Mouse (Mus musculus): Measurements from ENCODE around the gene Sat2. TPM values are rescaled to one million over a fixed set of nuclear protein-coding genes. Genes with fewer than 3 reads are reported as not detected.

Gene Sat2
- polyA plus RNA-seq, 1 experiment from 2014 or later, result 13.0 TPM

DNA sequence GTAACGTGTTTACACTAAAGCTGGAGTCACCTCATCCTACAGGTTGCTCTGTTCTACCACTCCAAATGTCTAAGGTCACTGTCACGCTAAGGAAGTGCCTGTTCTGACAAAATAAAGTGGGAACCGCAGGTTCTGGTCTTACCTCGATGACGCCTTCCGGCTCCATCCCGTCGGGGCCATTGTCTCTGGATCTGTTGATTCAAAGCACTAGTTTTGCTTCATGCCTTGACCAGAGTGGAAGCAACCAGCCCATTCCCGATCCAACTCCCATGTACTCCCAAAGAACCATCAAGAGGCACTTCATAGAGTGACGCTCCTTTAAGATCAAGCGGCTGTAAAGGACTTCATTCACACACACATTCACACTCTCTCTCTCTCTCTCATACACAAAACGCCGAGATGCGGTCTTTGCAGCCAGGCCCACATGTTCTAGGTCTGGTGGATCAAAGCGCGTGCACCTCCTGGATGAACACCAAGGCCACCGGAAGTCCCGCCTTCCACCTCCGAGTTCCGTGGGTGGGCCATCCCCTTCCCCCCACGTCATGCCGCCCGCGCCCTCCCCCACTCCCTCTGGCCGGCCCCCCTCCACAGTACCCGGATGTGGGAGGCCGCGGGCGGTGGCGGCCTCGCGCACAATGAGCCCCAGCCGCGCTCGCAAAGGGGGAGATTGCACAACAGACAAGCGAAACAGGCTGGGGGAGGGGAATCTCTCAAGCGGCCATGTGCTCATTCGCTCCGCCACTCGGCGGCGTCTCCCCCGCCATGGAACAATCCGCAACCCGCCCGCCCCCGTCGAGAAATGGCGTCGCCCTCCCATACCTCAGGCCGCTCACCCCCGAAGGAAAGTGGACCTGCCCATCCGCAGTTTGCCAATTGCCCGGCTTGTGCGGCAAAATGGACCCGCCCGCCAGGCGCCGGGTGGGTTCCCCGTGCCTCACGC lies 49.2 kb downstream of the Sat2 start:
- peak overlapping the region; percentile 100 for H3K4me3 ChIP-seq (ENCODE audit: low read length)
- H3K27ac ChIP-seq (ENCODE audit: low read length), result peak overlapping the region; percentile 98
- no peaks in the 10 kb centered on the region for H3K9me3 ChIP-seq (replicated peaks; ENCODE audit: control insufficient read depth, low read length)
- under 1% methylated on average over 51 of the region's 61 CpGs for WGBS
- H3K4me1 ChIP-seq (ENCODE audit: control insufficient read depth, insufficient read depth, low read length), result peaks cover 23% of the 10 kb centered on the region
- H3K4me2 ChIP-seq (ENCODE audit: low read depth, low read length), result peak overlapping the region; percentile 97
- peak overlapping the region; percentile 100 for H3K9ac ChIP-seq (ENCODE audit: low read length)
- H3K27me3 ChIP-seq (ENCODE audit: control insufficient read depth, insufficient read depth, low read length), result no peaks in the 10 kb centered on the region
- peak; percentile 71 for ATAC-seq (replicated peaks; ENCODE audit: extremely low read depth, insufficient read depth, low FRiP score)
- peaks cover 61% of the 10 kb centered on the region for H3K36me3 ChIP-seq (ENCODE audit: control insufficient read depth, insufficient read depth)

GRCm38 (mm10) chr11:69671726-69672124 lies 49.9 kb downstream of the Sat2 start:
- WGBS, result under 1% methylated on average over 43 of the region's 43 CpGs

GRCm38 (mm10) chr11:69672211-69672706 lies 50.4 kb downstream of the Sat2 start, which contains the start of gene Eif4a1:
Gene Eif4a1, minus strand, starts transcription at chr11:69672423.
- Histone ChIP-seq H3K4me1 (ENCODE audit: control insufficient read depth, insufficient read depth, low read length) (peaks cover 23% of the 10 kb centered on the region), H3K9ac (ENCODE audit: low read length) (peak within 1 kb of the TSS; percentile 100), H3K27ac (ENCODE audit: low read length) (peak within 1 kb of the TSS; percentile 98), H3K27me3 (ENCODE audit: control insufficient read depth, insufficient read depth, low read length) (no peaks in the 10 kb centered on the region), H3K4me2 (ENCODE audit: low read depth, low read length) (peak within 1 kb of the TSS; percentile 97), H3K36me3 (ENCODE audit: control insufficient read depth, insufficient read depth) (peaks cover 65% of the 10 kb centered on the region), H3K4me3 (ENCODE audit: low read length) (peak within 1 kb of the TSS; percentile 100), H3K9me3 (replicated peaks; ENCODE audit: control insufficient read depth, low read length) (no peaks in the 10 kb centered on the region)
- under 1% methylated on average over 36 of the region's 36 CpGs for WGBS
- peak; percentile 98 for ATAC-seq (replicated peaks; ENCODE audit: extremely low read depth, insufficient read depth, low FRiP score)

More at GRCm38 (mm10) chr11:69671726-69672124, 49.9 kb downstream of the Sat2 start:
- Histone ChIP-seq H3K4me1 (ENCODE audit: control insufficient read depth, insufficient read depth, low read length) (peaks cover 23% of the 10 kb centered on the region), H3K4me2 (ENCODE audit: low read depth, low read length) (peak overlapping the region; percentile 97), H3K9me3 (replicated peaks; ENCODE audit: control insufficient read depth, low read length) (no peaks in the 10 kb centered on the region), H3K4me3 (ENCODE audit: low read length) (peak overlapping the region; percentile 100), H3K27me3 (ENCODE audit: control insufficient read depth, insufficient read depth, low read length) (no peaks in the 10 kb centered on the region), H3K27ac (ENCODE audit: low read length) (peak overlapping the region; percentile 98), H3K9ac (ENCODE audit: low read length) (peak overlapping the region; percentile 100), H3K36me3 (ENCODE audit: control insufficient read depth, insufficient read depth) (peaks cover 61% of the 10 kb centered on the region)
- ATAC-seq (replicated peaks; ENCODE audit: extremely low read depth, insufficient read depth, low FRiP score), result 0 out of 2 replicates have a peak, but pooled peaks have one; percentile 2

MicroRNAs encoded within 50 kb of the gene (microRNA counts, 519-probe panel; counts per million panel counts)
- not detected for microRNA mmu-miR-1934
- microRNA mmu-miR-467f, result 1,993 counts per million, percentile 22 among the panel's probes with 10 or more counts

Small RNA genes within 50 kb of the gene (microRNA-seq; reads per million reads assigned to microRNA genes)
- gene Mir1934 (4.7 reads per million, percentile 18 among the genes with 10 or more reads in this experiment), gene Mir467f (not detected)

Other genes with a start within 250 kb of the Sat2 start
- 134 and 135 TPM in 2 replicates for gene Naa38, start 226.5 kb upstream of the Sat2 start, polyA plus RNA-seq (2015; fragmentation: Nextera tagmentation; extraction: Ambion mirVana)
- gene Cyb5d1, start 226.4 kb upstream of the Sat2 start, polyA plus RNA-seq (2015; fragmentation: Nextera tagmentation; extraction: Ambion mirVana), result 25.4 and 27.6 TPM in 2 replicates
- gene Tmem88, start 223.8 kb upstream of the Sat2 start, polyA plus RNA-seq (2015; fragmentation: Nextera tagmentation; extraction: Ambion mirVana), result 39.6 and 45.2 TPM in 2 replicates
- gene Kdm6b, start 208.3 kb upstream of the Sat2 start, polyA plus RNA-seq (2015; fragmentation: Nextera tagmentation; extraction: Ambion mirVana), result 17.3 and 18.2 TPM in 2 replicates
- gene Dnah2, start 72.9 kb upstream of the Sat2 start, polyA plus RNA-seq (2015; fragmentation: Nextera tagmentation; extraction: Ambion mirVana), result 0.17 and 0.62 TPM in 2 replicates
- 49.9 and 57.0 TPM in 2 replicates for gene Efnb3, start 61.8 kb upstream of the Sat2 start, polyA plus RNA-seq (2015; fragmentation: Nextera tagmentation; extraction: Ambion mirVana)
- gene Wrap53, start 41.8 kb upstream of the Sat2 start, polyA plus RNA-seq (2015; fragmentation: Nextera tagmentation; extraction: Ambion mirVana), result 15.1 and 16.5 TPM in 2 replicates
- gene Trp53, start 41.7 kb upstream of the Sat2 start, polyA plus RNA-seq (2015; fragmentation: Nextera tagmentation; extraction: Ambion mirVana), result 79.1 and 87.0 TPM in 2 replicates
- gene Atp1b2, start 16.1 kb upstream of the Sat2 start, polyA plus RNA-seq (2015; fragmentation: Nextera tagmentation; extraction: Ambion mirVana), result 22.3 and 25.6 TPM in 2 replicates
- 0.20 TPM in 1 of 2 replicates, not detected in the other for gene Shbg, start 4.1 kb upstream of the Sat2 start, polyA plus RNA-seq (2015; fragmentation: Nextera tagmentation; extraction: Ambion mirVana)
- gene Fxr2, start 11.0 kb downstream of the Sat2 start, polyA plus RNA-seq (2015; fragmentation: Nextera tagmentation; extraction: Ambion mirVana), result 22.1 and 25.4 TPM in 2 replicates
- not detected in 2 replicates for gene Sox15, start 33.3 kb downstream of the Sat2 start, polyA plus RNA-seq (2015; fragmentation: Nextera tagmentation; extraction: Ambion mirVana)
- gene Mpdu1, start 40.6 kb downstream of the Sat2 start, polyA plus RNA-seq (2015; fragmentation: Nextera tagmentation; extraction: Ambion mirVana), result 40.1 and 44.0 TPM in 2 replicates
- 10.0 and 12.3 TPM in 2 replicates for gene Cd68, start 44.1 kb downstream of the Sat2 start, polyA plus RNA-seq (2015; fragmentation: Nextera tagmentation; extraction: Ambion mirVana)
- gene Eif4a1, start 50.4 kb downstream of the Sat2 start, polyA plus RNA-seq (2015; fragmentation: Nextera tagmentation; extraction: Ambion mirVana), result 337 and 346 TPM in 2 replicates
- 55.8 and 58.0 TPM in 2 replicates for gene Senp3, start 60.1 kb downstream of the Sat2 start, polyA plus RNA-seq (2015; fragmentation: Nextera tagmentation; extraction: Ambion mirVana)
- gene Tnfsf13, start 63.8 kb downstream of the Sat2 start, polyA plus RNA-seq (2015; fragmentation: Nextera tagmentation; extraction: Ambion mirVana), result 0.45 and 0.85 TPM in 2 replicates
- gene Tnfsf12, start 73.8 kb downstream of the Sat2 start, polyA plus RNA-seq (2015; fragmentation: Nextera tagmentation; extraction: Ambion mirVana), result 5.9 and 7.8 TPM in 2 replicates
- gene Tnfsfm13, start 74.1 kb downstream of the Sat2 start, polyA plus RNA-seq (2015; fragmentation: Nextera tagmentation; extraction: Ambion mirVana), result 3.1 and 3.5 TPM in 2 replicates
- gene Polr2a, start 136.6 kb downstream of the Sat2 start, polyA plus RNA-seq (2015; fragmentation: Nextera tagmentation; extraction: Ambion mirVana), result 13.8 and 16.9 TPM in 2 replicates
- 0.16 and 0.18 TPM in 2 replicates for gene Slc35g3, start 139.9 kb downstream of the Sat2 start, polyA plus RNA-seq (2015; fragmentation: Nextera tagmentation; extraction: Ambion mirVana)
- gene Zbtb4, start 143.9 kb downstream of the Sat2 start, polyA plus RNA-seq (2015; fragmentation: Nextera tagmentation; extraction: Ambion mirVana), result 3.6 TPM in 2 replicates
- gene Chrnb1, start 173.9 kb downstream of the Sat2 start, polyA plus RNA-seq (2015; fragmentation: Nextera tagmentation; extraction: Ambion mirVana), result 5.8 and 6.0 TPM in 2 replicates
- gene Fgf11, start 179.8 kb downstream of the Sat2 start, polyA plus RNA-seq (2015; fragmentation: Nextera tagmentation; extraction: Ambion mirVana), result 2.2 and 3.0 TPM in 2 replicates
- gene Tmem102, start 183.6 kb downstream of the Sat2 start, polyA plus RNA-seq (2015; fragmentation: Nextera tagmentation; extraction: Ambion mirVana), result 3.1 TPM in 2 replicates
- gene Gm39566, start 193.3 kb downstream of the Sat2 start, polyA plus RNA-seq (2015; fragmentation: Nextera tagmentation; extraction: Ambion mirVana), result not detected in 2 replicates
- gene Spem2, start 196.4 kb downstream of the Sat2 start, polyA plus RNA-seq (2015; fragmentation: Nextera tagmentation; extraction: Ambion mirVana), result not detected in 2 replicates
- not detected in 2 replicates for gene Spem1, start 200.2 kb downstream of the Sat2 start, polyA plus RNA-seq (2015; fragmentation: Nextera tagmentation; extraction: Ambion mirVana)
- 1.6 and 2.0 TPM in 2 replicates for gene Nlgn2, start 215.8 kb downstream of the Sat2 start, polyA plus RNA-seq (2015; fragmentation: Nextera tagmentation; extraction: Ambion mirVana)
- 258 and 323 TPM in 2 replicates for gene Tmem256, start 216.5 kb downstream of the Sat2 start, polyA plus RNA-seq (2015; fragmentation: Nextera tagmentation; extraction: Ambion mirVana)
- gene Plscr3, start 224.4 kb downstream of the Sat2 start, polyA plus RNA-seq (2015; fragmentation: Nextera tagmentation; extraction: Ambion mirVana), result 72.1 and 74.9 TPM in 2 replicates
- 0.26 and 0.90 TPM in 2 replicates for gene Tnk1, start 236.7 kb downstream of the Sat2 start, polyA plus RNA-seq (2015; fragmentation: Nextera tagmentation; extraction: Ambion mirVana)

Measured in heart, embryonic 16.5 days (tissue).